Mouse (Mus musculus) embryonic facial prominence, embryonic 13.5 days (tissue): ENCODE measurements around the gene Hs6st3. TPM values are rescaled to one million over a fixed set of nuclear protein-coding genes. Genes with fewer than 3 reads are reported as not detected.

ENCODE experiments used
- ATAC-seq: fragments of 200-750 bp; cut with Nextera tagmentation; 2 replicates; pipeline ENCODE4 v1.8.0; 2017; ENCODE audit warnings: low read depth; ENCODE audit not compliant: insufficient number of reproducible peaks, insufficient read depth, low FRiP score, low TSS enrichment
- H3K27ac ChIP-seq: fragments of 300-500 bp; sonication (generic); 2 replicates; pipeline ENCODE4 v1.5.1; 2015; ENCODE audit warnings: moderate library complexity, mild to moderate bottlenecking, inconsistent platforms
- H3K27me3 ChIP-seq: fragments of 300-500 bp; sonication (generic); 2 replicates; pipeline ENCODE4 v1.6.1; 2015; ENCODE audit warnings: mild to moderate bottlenecking, inconsistent platforms
- H3K36me3 ChIP-seq: fragments of 300-500 bp; sonication (generic); 2 replicates; pipeline ENCODE4 v1.6.1; 2015; ENCODE audit warnings: mild to moderate bottlenecking, inconsistent platforms
- H3K4me1 ChIP-seq: fragments of 300-500 bp; sonication (generic); 2 replicates; pipeline ENCODE4 v1.6.1; 2015; ENCODE audit warnings: inconsistent platforms
- H3K4me2 ChIP-seq: fragments of 300-500 bp; sonication (generic); 2 replicates; pipeline ENCODE4 v1.6.1; 2015; ENCODE audit warnings: moderate library complexity, mild to moderate bottlenecking, inconsistent platforms
- H3K4me3 ChIP-seq: fragments of 300-500 bp; sonication (generic); 2 replicates; pipeline ENCODE4 v1.5.1; 2015; ENCODE audit warnings: mild to moderate bottlenecking, inconsistent platforms
- H3K9ac ChIP-seq: fragments of 300-500 bp; sonication (generic); 2 replicates; pipeline ENCODE4 v1.6.1; 2015; ENCODE audit warnings: mild to moderate bottlenecking, inconsistent platforms
- H3K9me3 ChIP-seq: fragments of 300-500 bp; sonication (generic); 2 replicates; pipeline ENCODE4 v1.6.1; 2016; ENCODE audit warnings: inconsistent platforms
- WGBS: fragments of 180-500 bp; shearing (Covaris S2); methylation state at CpG from one replicate; pipeline ENCODE4 v1.1.7; 2015; ENCODE audit warnings: mixed read lengths; 5-methylcytosine and 5-hydroxymethylcytosine counted together
- polyA plus RNA-seq: library from polyadenylated mRNA; unstranded; fragments of >200 nt; fragmentation: Nextera tagmentation; extraction: Ambion mirVana; gene quantifications from 2 replicates; pipeline ENCODE4 v1.2.1, GENCODE M21; 2015

The Hs6st3 gene
- polyA plus RNA-seq, 1 experiment from 2014 or later = 0.27 TPM

GRCm38 (mm10) chr14:119137512-119137905 is 632 bp upstream of the Hs6st3 start:
- H3K36me3 ChIP-seq = no peaks in the 10 kb centered on the region
- H3K4me3 ChIP-seq = peak overlapping the region; percentile 71
- ATAC-seq = peak; percentile 66
- H3K4me1 ChIP-seq = peaks cover 15% of the 10 kb centered on the region
- WGBS = 1% methylated on average over 38 of the region's 38 CpGs
- H3K9ac ChIP-seq = peak overlapping the region; percentile 76
- no peaks in the 10 kb centered on the region for H3K9me3 ChIP-seq
- H3K27ac ChIP-seq = no peak overlapping the region
- H3K27me3 ChIP-seq = peaks cover 77% of the 10 kb centered on the region
- H3K4me2 ChIP-seq = peak overlapping the region; percentile 98

GRCm38 (mm10) chr14:119138786-119139100 is 602 bp downstream of the Hs6st3 start:
- Histone ChIP-seq H3K27me3 (peaks cover 82% of the 10 kb centered on the region), H3K9me3 (no peaks in the 10 kb centered on the region), H3K4me1 (peaks cover 15% of the 10 kb centered on the region), H3K36me3 (no peaks in the 10 kb centered on the region), H3K27ac (no peak overlapping the region), H3K4me3 (peak overlapping the region; percentile 71), H3K4me2 (peak overlapping the region; percentile 98), H3K9ac (peak overlapping the region; percentile 76; the same call in 1 of the 2 replicates)
- WGBS = 2% methylated on average over 20 of the region's 20 CpGs
- no peak for ATAC-seq

- no peaks in the 10 kb centered on the region for H3K36me3 ChIP-seq
- no peaks in the 10 kb centered on the region for H3K9me3 ChIP-seq
- H3K9ac ChIP-seq = no peak overlapping the region
- H3K4me3 ChIP-seq = peak overlapping the region; percentile 71; the same call in 1 of the 2 replicates
- 38% methylated on average over 9 of the region's 9 CpGs for WGBS
- peaks cover 15% of the 10 kb centered on the region for H3K4me1 ChIP-seq
- H3K27ac ChIP-seq = no peak overlapping the region
- peak overlapping the region; percentile 98 for H3K4me2 ChIP-seq
- ATAC-seq = no peak
- peaks cover 79% of the 10 kb centered on the region for H3K27me3 ChIP-seq
Measured at GRCm38 (mm10) chr14:119139381-119139950, 1.3 kb downstream of the Hs6st3 start.

GRCm38 (mm10) chr14:119153088-119153487 is 14.9 kb downstream of the Hs6st3 start:
- Histone ChIP-seq H3K9me3 (peaks cover 14% of the 10 kb centered on the region), H3K4me2 (no peak overlapping the region), H3K4me3 (no peak overlapping the region), H3K4me1 (no peaks in the 10 kb centered on the region), H3K27ac (no peak overlapping the region), H3K36me3 (no peaks in the 10 kb centered on the region), H3K27me3 (no peaks in the 10 kb centered on the region), H3K9ac (no peak overlapping the region)
- ATAC-seq = no peak
- 52% methylated on average over 2 of the region's 2 CpGs for WGBS

GRCm38 (mm10) chr14:119193905-119194304 is 55.8 kb downstream of the Hs6st3 start:
- WGBS = 83% methylated on average over 9 of the region's 9 CpGs
- Histone ChIP-seq H3K4me3 (no peak overlapping the region), H3K36me3 (no peaks in the 10 kb centered on the region), H3K27ac (no peak overlapping the region), H3K27me3 (no peaks in the 10 kb centered on the region), H3K9ac (no peak overlapping the region), H3K4me2 (no peak overlapping the region), H3K9me3 (no peaks in the 10 kb centered on the region), H3K4me1 (no peaks in the 10 kb centered on the region)
- no peak for ATAC-seq

- Histone ChIP-seq H3K9ac (no peak overlapping the region), H3K36me3 (no peaks in the 10 kb centered on the region), H3K4me2 (no peak overlapping the region), H3K27ac (no peak overlapping the region), H3K4me1 (no peaks in the 10 kb centered on the region), H3K4me3 (no peak overlapping the region), H3K27me3 (no peaks in the 10 kb centered on the region), H3K9me3 (no peaks in the 10 kb centered on the region)
- ATAC-seq = no peak
- 85% methylated on average over 7 of the region's 7 CpGs for WGBS
Measured at GRCm38 (mm10) chr14:119203508-119203907, 65.4 kb downstream of the Hs6st3 start.

- ATAC-seq = no peak
- H3K4me2 ChIP-seq = no peak overlapping the region
- H3K36me3 ChIP-seq = no peaks in the 10 kb centered on the region
- no peaks in the 10 kb centered on the region for H3K9me3 ChIP-seq
- no peak overlapping the region for H3K27ac ChIP-seq
- H3K4me3 ChIP-seq = no peak overlapping the region
- 56% methylated on average over 13 of the region's 13 CpGs for WGBS
- H3K9ac ChIP-seq = no peak overlapping the region
- peaks cover 3% of the 10 kb centered on the region; the same call in 1 of the 2 replicates for H3K4me1 ChIP-seq
- H3K27me3 ChIP-seq = no peaks in the 10 kb centered on the region
Measured at GRCm38 (mm10) chr14:119215576-119216309, 77.6 kb downstream of the Hs6st3 start.

- Histone ChIP-seq H3K9me3 (no peaks in the 10 kb centered on the region), H3K27ac (no peak overlapping the region), H3K36me3 (no peaks in the 10 kb centered on the region), H3K9ac (no peak overlapping the region), H3K4me3 (no peak overlapping the region), H3K27me3 (no peaks in the 10 kb centered on the region), H3K4me2 (no peak overlapping the region), H3K4me1 (no peaks in the 10 kb centered on the region)
- ATAC-seq = no peak
- WGBS = 78% methylated on average over 3 of the region's 3 CpGs
Measured at GRCm38 (mm10) chr14:119227709-119228338, 89.7 kb downstream of the Hs6st3 start.

GRCm38 (mm10) chr14:119233598-119233997 is 95.5 kb downstream of the Hs6st3 start:
- WGBS = 82% methylated on average over 2 of the region's 2 CpGs
- H3K27me3 ChIP-seq = no peaks in the 10 kb centered on the region
- no peak overlapping the region for H3K27ac ChIP-seq
- no peak overlapping the region for H3K4me3 ChIP-seq
- no peak overlapping the region for H3K4me2 ChIP-seq
- H3K36me3 ChIP-seq = no peaks in the 10 kb centered on the region
- no peaks in the 10 kb centered on the region for H3K4me1 ChIP-seq
- no peak overlapping the region for H3K9ac ChIP-seq
- ATAC-seq = no peak
- no peaks in the 10 kb centered on the region for H3K9me3 ChIP-seq

GRCm38 (mm10) chr14:119247131-119247530 is 109.0 kb downstream of the Hs6st3 start:
- Histone ChIP-seq H3K36me3 (no peaks in the 10 kb centered on the region), H3K9ac (no peak overlapping the region), H3K4me1 (no peaks in the 10 kb centered on the region), H3K9me3 (no peaks in the 10 kb centered on the region), H3K4me3 (no peak overlapping the region), H3K27ac (no peak overlapping the region), H3K4me2 (no peak overlapping the region), H3K27me3 (no peaks in the 10 kb centered on the region)
- ATAC-seq = no peak
- WGBS = 86% methylated on average over 6 of the region's 6 CpGs

GRCm38 (mm10) chr14:119248001-119248607 is 110.0 kb downstream of the Hs6st3 start:
- WGBS = 67% methylated on average over 16 of the region's 16 CpGs
- Histone ChIP-seq H3K36me3 (no peaks in the 10 kb centered on the region), H3K4me1 (no peaks in the 10 kb centered on the region), H3K4me3 (no peak overlapping the region), H3K9me3 (no peaks in the 10 kb centered on the region), H3K9ac (no peak overlapping the region), H3K27me3 (no peaks in the 10 kb centered on the region), H3K27ac (no peak overlapping the region), H3K4me2 (no peak overlapping the region)
- ATAC-seq = no peak
